Mouse (Mus musculus) A20 (cell line): ENCODE results near the gene AW551984.

ENCODE experiments used
- DNase-seq: peaks from one replicate; pipeline ENCODE4 v3.0.0-alpha.2; 2011; ENCODE audit warnings: low read depth, low spot score

The AW551984 gene

DNA sequence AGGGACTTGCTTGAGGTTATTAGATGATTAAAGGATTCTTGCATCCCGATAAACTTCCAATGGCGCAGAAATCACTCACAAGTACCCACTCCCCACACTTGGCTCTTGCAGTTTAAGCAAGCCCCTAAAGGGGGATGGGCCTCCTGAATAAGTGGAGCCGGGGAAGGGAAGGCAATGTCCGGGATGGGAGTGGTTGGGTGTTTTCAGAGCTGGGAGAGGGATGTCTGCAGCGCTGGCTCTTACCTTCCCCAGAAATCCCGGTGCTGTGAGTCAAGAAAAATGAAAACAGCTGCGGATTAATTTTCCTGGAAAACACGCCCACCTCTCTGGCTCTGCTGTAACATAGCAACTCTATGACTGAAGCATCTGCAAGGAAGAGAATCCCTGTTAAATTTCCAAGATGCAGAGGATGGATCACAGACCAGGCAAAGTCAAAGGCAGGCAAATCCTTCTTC lies at the start of gene AW551984:
TSS of gene AW551984 (minus strand) at position 405 of the 455 bp plus-strand sequence.
- no peak for DNase-seq

GRCm38 (mm10) chr9:39647382-39647781 lies 43.2 kb upstream of the AW551984 start:
- no peak for DNase-seq

DNA sequence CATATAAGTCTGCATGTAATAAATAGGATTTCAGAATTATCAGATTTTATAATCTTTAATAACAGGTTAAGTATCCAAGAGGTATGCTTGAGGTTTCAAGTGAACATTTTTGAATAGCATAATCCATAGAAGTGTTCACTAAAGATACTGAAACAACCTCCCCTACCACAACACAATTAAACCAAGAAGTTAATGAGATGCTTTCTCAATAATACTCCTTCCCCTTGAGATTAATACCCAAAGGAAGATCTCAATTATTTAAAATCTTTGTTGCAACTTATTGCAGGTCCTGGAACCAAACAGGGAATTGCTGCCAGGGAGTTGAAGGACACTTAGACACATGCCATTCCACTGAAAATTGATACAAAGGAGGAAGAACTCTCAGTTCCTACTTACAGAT lies 40.6 kb upstream of the AW551984 start, which contains the start of gene Olfr961:
TSS of gene Olfr961 (plus strand) at position 301 of the 400 bp plus-strand sequence.
- DNase-seq: no peak

DNA sequence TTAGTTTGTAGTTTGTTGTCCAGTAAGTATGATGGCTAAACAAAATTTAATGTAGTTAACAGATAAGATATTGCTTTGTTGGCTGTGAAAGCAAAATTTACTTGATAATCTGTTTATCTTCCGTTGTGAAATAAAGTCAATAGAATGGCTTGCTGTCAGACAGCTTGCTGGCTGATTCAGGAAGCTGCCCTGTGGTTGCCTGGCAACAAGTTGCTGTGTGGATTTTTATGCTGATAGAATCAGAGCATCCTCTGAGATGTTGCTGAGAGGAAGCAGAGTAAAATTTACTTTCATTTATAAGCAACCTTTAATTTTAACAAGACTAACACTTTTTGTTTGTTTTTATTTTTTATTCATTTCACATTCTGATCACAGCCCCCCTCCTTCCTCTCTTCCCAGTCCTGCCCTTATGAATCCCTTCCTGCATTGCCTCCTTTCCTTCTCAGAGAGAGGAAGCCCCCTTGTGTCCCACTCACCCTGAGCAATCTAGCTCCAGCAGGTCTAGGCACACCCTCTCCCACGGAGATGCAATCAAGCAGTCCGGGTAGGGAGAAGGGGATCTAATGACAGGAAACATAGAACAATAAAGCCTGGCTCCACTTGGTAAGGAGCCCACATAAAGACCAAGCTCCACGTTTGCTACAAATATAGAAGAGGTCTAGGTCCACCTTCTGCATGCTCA lies 29.9 kb upstream of the AW551984 start:
- DNase-seq: no peak

DNA sequence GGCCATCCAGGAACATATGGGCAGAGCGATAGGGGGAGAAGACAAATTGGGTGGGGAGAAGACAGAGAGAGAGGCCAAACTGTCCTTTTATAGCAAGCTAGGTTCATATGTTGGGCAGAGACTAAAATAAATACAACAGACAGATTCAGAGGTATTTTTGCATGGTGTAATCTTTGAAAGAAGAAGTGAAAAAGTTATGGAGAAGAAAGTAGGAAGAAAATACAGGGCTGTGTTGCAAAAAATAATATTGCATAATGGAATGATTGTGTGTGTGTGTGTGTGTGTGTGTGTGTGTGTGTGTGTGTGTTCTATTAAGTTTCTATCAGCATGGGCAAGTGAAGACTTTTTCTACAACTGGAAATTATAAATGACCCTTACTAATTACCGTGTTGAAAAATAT lies 24.9 kb upstream of the AW551984 start:
- DNase-seq: no peak

DNA sequence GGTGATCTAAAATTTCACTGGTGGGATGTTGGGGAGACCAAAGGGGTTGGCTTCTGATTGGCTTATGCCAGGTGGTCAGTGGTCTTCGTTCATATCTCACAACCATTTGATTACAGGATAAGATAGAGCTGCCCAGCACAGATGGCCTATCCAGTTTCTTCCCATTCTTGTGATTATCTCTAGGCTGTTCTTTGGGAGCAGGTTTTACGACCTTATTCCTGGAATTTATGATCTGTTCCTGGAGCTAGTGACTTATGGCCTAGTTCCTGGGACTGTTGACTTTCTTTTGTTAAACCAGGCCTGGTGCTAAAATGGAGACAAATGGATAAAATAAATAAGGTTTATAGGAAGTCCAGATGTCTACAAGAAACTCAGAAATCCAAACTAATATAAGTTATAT lies 20.5 kb upstream of the AW551984 start:
- DNase-seq: no peak

- DNase-seq: no peak
Measured at GRCm38 (mm10) chr9:39623783-39624182, 19.6 kb upstream of the AW551984 start.

DNA sequence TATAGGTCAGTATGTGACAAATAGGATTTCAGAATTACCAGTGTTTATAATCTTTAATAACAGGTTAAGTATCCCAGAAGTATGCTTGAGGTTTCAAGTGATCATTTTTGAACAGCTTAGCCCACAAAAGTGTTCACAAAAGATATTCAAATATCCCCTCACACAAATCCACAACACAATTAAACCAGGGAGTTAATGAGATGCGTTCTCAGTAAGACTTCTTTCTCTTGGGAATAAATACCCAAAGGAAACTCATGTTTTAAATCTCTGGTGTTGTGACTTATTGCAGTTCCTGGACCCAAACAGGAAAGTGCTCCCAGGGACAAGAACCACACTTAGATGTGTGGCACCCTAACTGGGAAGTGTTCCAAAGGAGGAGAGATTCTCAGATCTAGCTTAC lies 16.9 kb upstream of the AW551984 start, which contains the start of gene Olfr960:
TSS of gene Olfr960 (plus strand) at position 301 of the 400 bp plus-strand sequence.
- no peak for DNase-seq

DNA sequence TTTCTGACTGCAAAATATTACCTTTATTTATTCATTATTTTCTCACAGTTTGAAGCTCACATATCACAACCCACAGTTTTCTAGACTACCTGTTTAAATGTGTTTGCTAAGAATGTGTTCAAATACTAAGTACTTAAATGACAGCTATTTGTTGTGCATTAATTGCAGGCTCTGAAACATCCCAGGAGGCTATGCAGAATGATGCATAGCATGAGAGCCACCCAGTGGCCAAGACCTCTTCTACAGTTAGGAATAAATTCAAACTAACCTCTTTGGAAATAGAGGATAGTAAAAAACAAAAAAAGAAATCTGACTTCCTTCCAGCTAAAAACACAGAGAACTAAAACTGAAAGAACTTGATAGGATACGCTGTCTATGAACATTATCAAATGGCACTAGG lies 7.8 kb upstream of the AW551984 start:
- DNase-seq: no peak

DNA sequence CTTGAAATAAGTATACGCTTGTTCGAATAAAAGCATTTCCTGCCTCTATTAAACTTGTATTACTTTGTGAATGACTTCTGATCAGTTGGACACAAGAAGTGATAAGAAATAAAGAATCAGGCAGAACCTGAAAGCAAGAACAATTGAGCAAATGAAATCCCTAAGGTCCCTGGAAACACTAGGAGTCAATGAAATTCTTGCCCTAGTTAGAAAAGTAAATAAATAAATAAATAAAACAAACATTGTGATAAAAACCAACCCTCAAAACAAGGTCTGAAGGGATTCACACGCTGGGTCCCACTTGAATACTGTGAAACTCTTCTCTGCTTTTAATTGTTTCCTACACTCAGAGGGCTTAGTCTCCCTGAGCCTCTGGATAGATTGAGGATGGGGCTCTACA lies 6.2 kb upstream of the AW551984 start, which contains the start of gene Olfr148:
TSS of gene Olfr148 (plus strand) at position 301 of the 400 bp plus-strand sequence.
- DNase-seq: no peak

GRCm38 (mm10) chr9:39608497-39608896 lies 4.3 kb upstream of the AW551984 start:
- no peak for DNase-seq

DNA sequence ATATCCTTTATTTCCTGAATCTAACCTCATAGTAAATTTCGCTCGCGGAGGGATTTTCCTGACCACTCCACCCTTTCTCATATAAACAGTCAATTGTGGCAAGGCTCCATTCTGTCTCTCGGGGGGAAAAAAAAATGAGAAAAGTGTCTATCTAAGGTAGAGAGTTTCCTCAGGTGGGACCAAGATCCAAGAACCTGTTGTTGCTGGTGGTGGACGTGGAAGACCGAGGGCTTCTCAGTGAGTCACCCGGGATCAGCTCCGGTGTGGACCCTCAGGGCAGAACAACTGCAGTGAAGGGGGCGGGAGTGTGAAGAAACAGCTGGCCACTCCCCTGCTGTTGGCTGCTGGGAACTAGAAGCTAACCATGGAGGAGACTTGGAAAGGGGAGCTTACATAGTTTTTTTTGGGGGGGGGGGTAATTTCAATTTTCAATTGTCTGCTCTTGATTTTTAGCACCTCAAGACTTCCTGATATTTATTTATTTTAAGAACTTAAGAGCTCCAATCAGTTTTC lies 814 bp downstream of the AW551984 start:
- no peak for DNase-seq

DNA sequence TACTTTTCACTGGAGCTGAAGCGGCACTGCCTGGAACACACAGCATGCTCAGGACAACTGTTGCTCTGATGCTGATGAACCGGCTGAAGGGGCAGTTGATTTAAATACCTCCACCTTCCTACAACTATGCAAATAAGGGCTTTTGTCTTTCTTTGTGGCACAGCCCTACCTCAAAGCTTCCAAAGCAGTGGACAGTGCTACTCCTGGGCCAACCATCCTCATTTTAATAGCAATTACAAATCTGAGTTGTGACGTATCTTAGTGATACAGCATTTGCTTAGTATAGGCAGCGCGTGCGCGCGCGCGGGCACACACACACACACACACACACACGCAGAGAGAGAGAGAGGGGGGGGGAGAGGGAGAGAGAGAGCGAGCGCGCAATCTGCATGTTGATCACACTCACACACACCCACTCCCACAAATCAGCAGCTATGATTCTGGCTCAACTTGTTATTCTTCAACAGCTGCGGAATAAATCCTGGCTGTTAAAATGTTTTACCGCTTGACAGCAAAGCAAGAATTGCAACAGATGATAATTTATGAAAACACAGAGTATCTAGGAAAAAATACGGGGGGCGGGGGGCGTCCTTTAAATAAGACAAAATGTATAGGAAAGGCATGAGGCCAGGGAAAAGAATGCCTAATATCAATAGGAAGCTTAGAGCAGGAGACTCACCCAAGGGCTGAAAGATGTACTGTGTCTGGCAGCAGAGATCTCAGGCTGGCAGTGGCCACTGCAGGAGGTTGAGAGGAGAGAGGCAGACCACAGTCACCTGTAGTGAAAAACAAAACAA lies 1.5 kb downstream of the AW551984 start:
- DNase-seq: no peak

GRCm38 (mm10) chr9:39577050-39577449 lies 27.2 kb downstream of the AW551984 start:
- no peak for DNase-seq

DNA sequence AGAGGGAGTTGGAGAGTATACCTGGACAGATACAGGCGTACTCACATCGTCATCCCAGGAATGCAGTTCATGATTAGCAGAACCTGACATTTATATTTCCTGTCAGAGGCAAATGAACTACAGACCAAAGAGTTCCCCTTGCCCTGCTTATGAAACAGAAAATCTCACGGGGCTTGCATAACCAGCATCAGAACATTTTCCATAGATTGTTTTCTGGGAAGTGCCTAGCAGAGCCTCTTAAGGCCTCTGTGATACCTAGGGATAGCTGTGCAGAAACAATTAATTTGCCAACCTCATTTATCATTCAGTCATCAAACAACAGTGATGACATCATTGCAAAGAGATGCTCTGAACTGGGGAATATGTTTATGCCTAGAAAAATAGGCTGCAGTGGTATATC lies 28.7 kb downstream of the AW551984 start, which contains the start of gene Olfr959:
TSS of gene Olfr959 (minus strand) at position 101 of the 400 bp plus-strand sequence.
- DNase-seq: no peak

- no peak for DNase-seq
Measured at GRCm38 (mm10) chr9:39558349-39558647, 45.9 kb downstream of the AW551984 start.

DNA sequence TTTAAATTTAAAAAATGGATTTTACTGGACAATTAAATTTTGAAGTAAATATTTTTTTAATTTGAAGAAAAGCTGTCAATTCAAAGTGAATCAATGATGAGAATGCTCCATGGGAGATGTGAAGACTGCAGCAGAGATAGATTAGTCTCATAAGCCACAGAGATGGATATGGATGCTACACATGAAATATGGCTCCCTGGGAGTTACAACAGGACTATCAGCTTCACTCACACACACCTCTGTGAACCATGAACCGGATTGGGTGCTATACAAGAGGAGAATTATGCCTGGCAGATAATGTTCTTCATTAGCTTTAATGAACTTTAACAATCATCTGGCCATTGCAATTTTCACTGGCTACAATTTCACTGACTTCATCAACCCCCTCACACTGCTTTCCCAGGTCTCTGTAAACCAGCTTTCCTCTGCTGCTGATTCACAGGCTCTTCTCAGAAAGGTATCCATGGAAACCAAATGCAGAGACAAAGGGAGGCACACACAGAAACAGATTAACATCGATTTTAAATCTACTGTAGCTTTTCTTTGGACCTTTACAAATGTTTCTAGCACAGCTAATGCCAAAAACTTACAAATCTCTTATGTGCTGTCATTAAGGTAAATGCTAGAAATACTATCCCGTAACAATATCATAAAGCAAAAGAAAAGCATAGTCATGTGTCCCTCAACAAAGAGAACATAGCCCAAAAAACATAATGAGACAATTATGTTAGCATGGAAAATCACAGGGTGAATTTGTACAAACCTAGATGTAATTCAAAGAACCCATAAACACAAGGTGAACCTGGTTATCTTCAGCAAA lies 46.5 kb downstream of the AW551984 start:
- no peak for DNase-seq

GRCm38 (mm10) chr9:39553946-39554345 lies 50.3 kb downstream of the AW551984 start, which contains the start of gene Olfr958:
Olfr958 (minus strand) TSS chr9:39554054.
- no peak for DNase-seq

DNA sequence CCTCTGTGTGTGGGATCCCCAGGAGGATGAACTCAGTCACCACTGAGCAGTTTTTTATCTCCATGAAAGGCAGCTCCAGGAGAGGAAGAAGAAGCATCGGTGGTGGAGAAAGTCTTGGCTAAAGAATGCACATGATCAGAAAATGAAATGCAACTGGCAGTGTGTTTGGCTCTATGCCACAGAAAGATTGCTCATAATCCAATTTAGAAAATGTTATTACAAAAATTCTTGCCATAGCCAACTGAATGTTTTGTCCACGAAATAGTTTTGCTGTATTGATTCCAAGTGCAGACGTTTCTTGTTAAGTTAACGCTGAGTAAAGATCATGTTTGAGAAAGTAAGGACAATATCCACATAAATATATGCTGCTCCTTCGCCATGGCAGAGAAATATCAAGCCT lies 53.4 kb downstream of the AW551984 start:
- no peak for DNase-seq
